Mouse (Mus musculus): ENCODE measurements around the gene Abcc12. TPM values are rescaled to one million over a fixed set of nuclear protein-coding genes. Genes with fewer than 3 reads are reported as not detected.

Abcc12 gene
- total RNA-seq, 2 experiments from 2014 or later = 0.27 to 0.59 TPM

- intact Hi-C loops (cut with DNase I) = no loop called here
- no peak for DNase-seq (ENCODE audit: low spot score in 2 of 2)
Measured at GRCm38 (mm10) chr8:86535068-86535560, 45.4 kb downstream of the Abcc12 start.

GRCm38 (mm10) chr8:86529714-86530113 is 50.8 kb downstream of the Abcc12 start:
- intact Hi-C loops (cut with DNase I) = no loop called here
- no peak for DNase-seq (ENCODE audit: low spot score in 2 of 2)

- intact Hi-C loops (cut with DNase I) = no loop called here
- no peak for DNase-seq (ENCODE audit: low spot score in 2 of 2)
Measured at GRCm38 (mm10) chr8:86527336-86528029, 53.0 kb downstream of the Abcc12 start.

DNA sequence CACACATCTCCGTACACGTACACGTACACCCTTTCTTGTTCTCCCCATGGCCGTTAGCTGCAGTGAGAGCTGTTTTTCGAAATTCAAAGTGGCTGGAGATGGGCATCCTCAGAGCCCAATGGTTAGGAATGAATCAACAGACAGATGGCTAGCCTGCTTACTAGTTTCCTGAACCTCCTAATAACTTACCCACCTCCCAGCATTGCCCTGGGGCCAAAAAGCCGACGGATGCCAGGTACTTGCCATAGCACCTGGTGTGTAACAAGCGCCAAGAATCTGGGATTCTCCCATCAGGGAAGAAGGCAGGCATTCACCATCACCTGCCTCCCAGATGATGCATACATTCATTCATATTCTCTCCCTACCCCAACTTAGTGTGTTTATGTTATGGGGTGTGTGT is 53.7 kb downstream of the Abcc12 start:
- DNase-seq (ENCODE audit: low spot score in 2 of 2) = no peak
- intact Hi-C loops (cut with DNase I) = no loop called here

- intact Hi-C loops (cut with DNase I) = no loop called here
- no peak for DNase-seq (ENCODE audit: low spot score in 2 of 2)
Measured at GRCm38 (mm10) chr8:86514203-86514602, 66.3 kb downstream of the Abcc12 start.

DNA sequence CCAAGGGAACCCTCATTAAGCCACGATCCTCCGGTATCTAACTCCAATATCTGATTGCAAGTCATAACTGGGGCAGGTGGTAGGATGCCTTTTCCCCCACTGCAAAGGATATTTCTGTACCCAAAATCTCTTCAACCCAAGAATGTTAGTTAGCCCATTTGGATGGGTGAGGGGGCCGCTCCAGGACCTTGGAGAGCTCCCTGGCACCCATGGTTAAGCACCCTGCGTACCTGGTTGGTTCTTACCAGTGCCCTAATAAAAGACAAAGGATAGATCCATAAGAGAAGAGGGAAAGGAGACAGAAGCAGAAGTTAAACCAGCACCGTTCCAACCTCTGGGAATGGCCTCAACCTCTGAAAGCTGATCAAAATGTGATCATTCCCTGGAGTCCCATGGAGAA is 67.6 kb downstream of the Abcc12 start:
- intact Hi-C loops (cut with DNase I) = no loop called here

DNA sequence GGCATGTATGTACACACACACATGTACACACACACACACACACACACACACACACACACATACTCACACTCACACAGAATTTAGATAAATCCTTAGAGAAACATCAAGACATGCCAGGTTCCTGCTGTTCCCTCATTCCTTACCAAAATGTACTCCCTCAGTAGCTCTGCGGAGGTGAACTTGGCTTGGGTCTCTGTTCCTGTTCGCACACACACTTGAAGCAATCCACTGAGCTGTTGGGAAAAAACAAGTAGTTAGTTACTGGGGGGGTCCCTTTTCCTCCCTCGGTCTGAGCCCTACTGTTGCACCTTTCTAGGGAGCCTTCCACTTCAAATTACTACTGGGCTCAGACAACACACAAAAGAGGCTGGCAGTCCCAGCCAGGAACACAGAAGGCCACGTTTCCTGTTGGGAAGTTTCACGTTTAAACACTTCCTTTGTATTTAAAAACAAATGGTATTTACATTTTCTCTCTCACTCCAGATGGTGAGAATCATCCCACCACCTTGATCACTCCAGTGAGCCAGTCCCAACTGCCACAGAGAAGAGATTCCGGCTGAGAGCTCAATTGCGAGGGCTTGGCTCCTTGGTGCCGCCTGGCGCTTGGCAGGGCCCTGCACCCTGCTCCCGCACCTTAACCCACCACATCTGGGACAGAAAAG is 68.2 kb downstream of the Abcc12 start:
- intact Hi-C loops (cut with DNase I) = no loop called here
- DNase-seq (ENCODE audit: low spot score in 2 of 2) = peak; percentile 13 to 32

More for the DNA sequence above, 67.6 kb downstream of the Abcc12 start:
- no peak for DNase-seq (ENCODE audit: low spot score in 2 of 2)

- intact Hi-C loops (cut with DNase I) = no loop called here
- no peak for DNase-seq (ENCODE audit: low spot score in 2 of 2)
Measured at GRCm38 (mm10) chr8:86501341-86501740, 79.1 kb downstream of the Abcc12 start.

GRCm38 (mm10) chr8:86495056-86495455 is 85.4 kb downstream of the Abcc12 start:
- DNase-seq (ENCODE audit: low spot score in 2 of 2) = no peak
- intact Hi-C loops (cut with DNase I) = no loop called here

- no peak for DNase-seq (ENCODE audit: low spot score in 2 of 2)
- intact Hi-C loops (cut with DNase I) = no loop called here
Measured at GRCm38 (mm10) chr8:86493841-86494240, 86.6 kb downstream of the Abcc12 start.

DNA sequence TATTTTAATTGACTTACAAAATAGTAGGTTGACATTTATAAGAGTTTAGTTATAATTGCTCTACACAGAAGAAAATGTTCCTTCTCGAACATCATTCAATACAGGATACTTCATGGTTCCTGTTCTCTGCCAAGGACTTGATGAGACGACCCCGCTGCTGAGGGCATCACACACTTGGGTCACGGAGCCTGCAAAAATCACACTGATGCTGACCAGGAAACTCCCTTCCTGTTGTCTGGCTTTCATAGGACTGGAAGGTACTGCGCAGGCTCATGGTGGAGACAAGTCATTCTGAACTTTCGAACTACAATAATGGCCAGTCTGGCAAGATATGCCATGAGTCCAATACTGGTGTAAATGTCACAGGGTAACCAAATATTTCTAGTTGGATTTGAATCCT is 95.1 kb downstream of the Abcc12 start:
- intact Hi-C loops (cut with DNase I) = no loop called here
- no peak for DNase-seq (ENCODE audit: low spot score in 2 of 2)

DNA sequence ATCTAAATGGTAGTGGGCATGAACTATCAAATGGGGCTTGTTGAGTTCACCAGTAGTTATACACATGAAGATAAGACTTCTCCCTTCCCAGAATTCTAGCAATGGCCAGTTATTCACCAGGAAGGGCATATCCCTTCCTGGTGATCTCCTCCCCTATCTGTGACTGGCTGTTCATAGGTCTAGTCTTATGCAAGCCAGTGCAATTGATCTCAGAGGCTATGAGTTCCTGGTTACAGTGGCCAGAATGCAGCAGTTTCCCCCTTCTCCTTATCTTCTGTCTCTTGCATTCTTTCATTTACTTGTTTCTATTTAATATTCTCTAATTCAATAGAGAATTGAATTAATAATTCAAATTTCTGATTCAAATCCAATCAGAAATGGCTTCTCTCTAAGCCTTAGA is 96.2 kb downstream of the Abcc12 start:
- no peak for DNase-seq (ENCODE audit: low spot score in 2 of 2)
- intact Hi-C loops (cut with DNase I) = no loop called here

- intact Hi-C loops (cut with DNase I) = no loop called here
- DNase-seq (ENCODE audit: low spot score in 2 of 2) = no peak
Measured at GRCm38 (mm10) chr8:86482116-86482515, 98.4 kb downstream of the Abcc12 start.

GRCm38 (mm10) chr8:86475711-86476438 is 104.6 kb downstream of the Abcc12 start:
- DNase-seq (ENCODE audit: low spot score in 2 of 2) = peak; percentile 42 to 49
- intact Hi-C loops (cut with DNase I) = loop anchor here (5.0 to 10.0 kb wide), 3 partner anchors 311 to 774 kb away; partner anchors contain the start of gene Neto2

GRCm38 (mm10) chr8:86474461-86474860 is 106.0 kb downstream of the Abcc12 start:
- intact Hi-C loops (cut with DNase I) = loop anchor here (5.0 to 10.0 kb wide), 5 partner anchors 82 to 440 kb away; no protein-coding TSS in a partner anchor
- DNase-seq (ENCODE audit: low spot score in 2 of 2) = no peak

DNA sequence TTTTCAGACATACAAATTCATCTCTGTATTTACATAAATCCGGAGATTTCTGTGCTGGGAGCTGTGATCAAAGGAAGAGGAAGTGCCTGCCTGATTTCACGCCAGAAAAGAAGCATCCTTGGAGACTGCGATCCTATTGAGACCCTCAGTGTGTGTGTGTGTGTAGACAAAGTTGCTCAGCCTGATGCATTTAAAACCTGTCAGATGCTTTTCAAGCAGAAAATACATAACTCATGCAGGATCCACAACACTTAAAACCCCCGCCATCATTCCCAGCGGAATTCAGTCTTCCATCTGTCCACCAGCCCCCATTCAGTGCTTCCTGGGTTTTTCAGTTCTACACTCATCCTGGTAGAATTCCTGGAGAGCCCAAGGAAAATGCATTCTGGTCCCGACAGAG is 107.4 kb downstream of the Abcc12 start:
- peak in 1 of 2 experiments; percentile 10 for DNase-seq (ENCODE audit: low spot score in 2 of 2)
- intact Hi-C loops (cut with DNase I) = loop anchor here (5.0 to 10.0 kb wide), 5 partner anchors 81 to 438 kb away; no protein-coding TSS in a partner anchor

GRCm38 (mm10) chr8:86470717-86471116 is 109.8 kb downstream of the Abcc12 start:
- intact Hi-C loops (cut with DNase I) = loop anchor here (5.0 to 10.0 kb wide), 5 partner anchors 78 to 436 kb away; no protein-coding TSS in a partner anchor
- DNase-seq (ENCODE audit: low spot score in 2 of 2) = peak; percentile 59 to 60

DNA sequence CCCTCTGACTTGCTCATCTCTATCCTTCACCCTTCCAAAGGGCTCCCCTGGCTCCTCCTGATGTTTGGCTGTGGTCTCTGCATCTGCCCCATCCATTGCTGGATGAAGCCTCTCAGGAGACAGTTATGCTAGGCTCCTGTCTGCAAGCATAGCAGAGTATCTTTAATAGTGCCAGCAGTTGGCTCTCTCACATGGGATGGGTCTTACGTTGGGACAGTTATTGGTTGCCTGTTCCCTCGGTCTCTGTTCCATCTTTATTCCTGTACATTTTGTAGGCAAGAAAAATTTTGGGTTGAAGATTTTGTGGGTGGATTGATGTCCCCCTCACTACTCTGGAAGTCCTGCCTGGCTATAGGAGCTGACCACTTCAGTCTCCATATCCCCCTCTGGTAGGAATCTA is 117.3 kb downstream of the Abcc12 start:
- intact Hi-C loops (cut with DNase I) = loop anchor here (10.0 kb wide), 1 partner anchor 138 kb away; no protein-coding TSS in a partner anchor
- no peak for DNase-seq (ENCODE audit: low spot score in 2 of 2)

GRCm38 (mm10) chr8:86460372-86460771 is 120.1 kb downstream of the Abcc12 start:
- no peak for DNase-seq (ENCODE audit: low spot score in 2 of 2)
- intact Hi-C loops (cut with DNase I) = loop anchor here (10.0 kb wide), 1 partner anchor 136 kb away; no protein-coding TSS in a partner anchor

Data from left cerebral cortex, postnatal 36 days (tissue).